Mouse (Mus musculus) lung, embryonic 14.5 days (tissue): Measurements from ENCODE around the gene Cdc42ep4. TPM values are rescaled to one million over a fixed set of nuclear protein-coding genes. Genes with fewer than 3 reads are reported as not detected.

Source experiments
- ATAC-seq: fragments of 200-750 bp; cut with Nextera tagmentation; 2 replicates; pipeline ENCODE4 v1.8.0; 2017; ENCODE audit warnings: mild to moderate bottlenecking, moderate TSS enrichment, moderate library complexity; ENCODE audit not compliant: insufficient read depth
- DNase-seq: peaks from one replicate; pipeline ENCODE4 v3.0.0-alpha.2; 2015
- H3K27ac ChIP-seq: fragments of 300-500 bp; sonication (generic); 2 replicates; pipeline ENCODE4 v1.5.1; 2014; ENCODE audit warnings: low read depth, mild to moderate bottlenecking, moderate library complexity
- H3K27me3 ChIP-seq: fragments of 300-500 bp; sonication (generic); 2 replicates; pipeline ENCODE4 v1.6.1; 2014; ENCODE audit warnings: low read length, control low read depth; ENCODE audit not compliant: insufficient read depth
- H3K36me3 ChIP-seq: fragments of 300-500 bp; sonication (generic); 2 replicates; pipeline ENCODE4 v1.6.1; 2014; ENCODE audit warnings: control low read depth; ENCODE audit not compliant: insufficient read depth
- H3K4me1 ChIP-seq: fragments of 300-500 bp; sonication (generic); 2 replicates; pipeline ENCODE4 v1.6.1; 2014; ENCODE audit warnings: antibody characterized with exemption, control low read depth; ENCODE audit not compliant: insufficient read depth
- H3K4me2 ChIP-seq: fragments of 300-500 bp; sonication (generic); 2 replicates; pipeline ENCODE4 v1.6.1; 2014; ENCODE audit warnings: mild to moderate bottlenecking
- H3K4me3 ChIP-seq: fragments of 300-500 bp; sonication (generic); 2 replicates; pipeline ENCODE4 v1.5.1; 2014; ENCODE audit warnings: low read depth, low read length
- H3K9ac ChIP-seq: fragments of 300-500 bp; sonication (generic); 2 replicates; pipeline ENCODE4 v1.6.1; 2014
- H3K9me3 ChIP-seq: fragments of 300-500 bp; sonication (generic); 2 replicates; pipeline ENCODE4 v1.6.1; 2016; ENCODE audit warnings: low read depth, low read length, control low read depth
- CTCF ChIP-seq: IDR thresholded peaks from 2 replicates; pipeline ENCODE4 v1.5.1; 2016; ENCODE audit warnings: antibody characterized with exemption, low read depth
- WGBS: fragments of 180-500 bp; shearing (Covaris S2); extraction: QIAGEN DNeasy Blood & Tissue Kit; methylation state at CpG from one replicate; pipeline ENCODE4 v1.1.7; 2014; 5-methylcytosine and 5-hydroxymethylcytosine counted together
- polyA plus RNA-seq: library from polyadenylated mRNA; unstranded; fragments of >200 nt; fragmentation: Nextera tagmentation; extraction: Ambion mirVana; gene quantifications from 2 replicates; pipeline ENCODE4 v1.2.1, GENCODE M21; 2014

Cdc42ep4 gene
- polyA plus RNA-seq, 1 experiment from 2014 or later, result 86.6 TPM

DNA sequence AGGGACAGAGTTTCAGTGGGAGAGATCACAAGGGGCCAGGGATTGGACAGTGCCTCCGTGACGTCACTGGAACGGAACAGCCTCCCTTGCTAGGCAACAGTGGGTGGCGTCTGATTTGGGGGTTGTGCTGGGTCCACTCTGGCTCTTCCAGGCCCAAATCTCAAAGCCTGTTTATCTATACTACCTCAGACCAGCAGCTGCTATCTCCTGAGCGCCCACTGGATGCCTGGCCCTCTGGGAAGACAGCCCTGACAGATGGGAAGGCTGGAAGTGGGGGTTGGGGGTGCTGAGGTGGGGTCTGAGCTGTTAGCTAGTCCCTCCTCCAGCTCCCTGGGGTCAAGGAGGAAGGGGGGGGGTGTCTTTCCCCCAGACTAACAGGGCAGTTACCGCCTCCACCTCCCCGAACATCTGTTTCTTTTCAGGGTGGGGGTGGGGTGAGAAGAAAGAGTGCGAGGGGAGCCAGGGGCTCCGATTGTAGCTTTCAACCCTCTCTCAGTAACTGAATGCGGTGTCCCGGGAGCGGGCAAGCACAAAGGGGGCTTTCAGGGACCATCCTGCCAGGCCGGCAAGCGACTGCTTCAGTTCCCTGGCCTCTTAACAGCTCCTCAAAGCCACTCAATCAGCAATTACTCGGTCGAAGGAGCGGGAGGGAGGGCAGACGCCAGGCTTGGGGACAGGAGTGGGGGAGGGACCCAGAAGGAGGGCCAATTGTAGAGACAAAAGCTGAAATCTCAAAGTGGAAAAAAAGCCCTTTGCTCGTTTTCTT lies 33.9 kb upstream of the Cdc42ep4 start:
- H3K4me2 ChIP-seq, result peak overlapping the region; percentile 64
- TF ChIP-seq CTCF, result peak; percentile 13; the same call in 1 of the 2 replicates
- peaks cover 50% of the 10 kb centered on the region for H3K4me1 ChIP-seq
- no peaks in the 10 kb centered on the region for H3K9me3 ChIP-seq
- ATAC-seq (peak; percentile 86), DNase-seq (peak; percentile 95)
- peak overlapping the region; percentile 96 for H3K27ac ChIP-seq
- H3K9ac ChIP-seq, result peak overlapping the region; percentile 45
- peak overlapping the region; percentile 28 for H3K4me3 ChIP-seq
- no peaks in the 10 kb centered on the region for H3K36me3 ChIP-seq
- WGBS, result 1% methylated on average over 19 of the region's 19 CpGs
- H3K27me3 ChIP-seq, result no peaks in the 10 kb centered on the region

DNA sequence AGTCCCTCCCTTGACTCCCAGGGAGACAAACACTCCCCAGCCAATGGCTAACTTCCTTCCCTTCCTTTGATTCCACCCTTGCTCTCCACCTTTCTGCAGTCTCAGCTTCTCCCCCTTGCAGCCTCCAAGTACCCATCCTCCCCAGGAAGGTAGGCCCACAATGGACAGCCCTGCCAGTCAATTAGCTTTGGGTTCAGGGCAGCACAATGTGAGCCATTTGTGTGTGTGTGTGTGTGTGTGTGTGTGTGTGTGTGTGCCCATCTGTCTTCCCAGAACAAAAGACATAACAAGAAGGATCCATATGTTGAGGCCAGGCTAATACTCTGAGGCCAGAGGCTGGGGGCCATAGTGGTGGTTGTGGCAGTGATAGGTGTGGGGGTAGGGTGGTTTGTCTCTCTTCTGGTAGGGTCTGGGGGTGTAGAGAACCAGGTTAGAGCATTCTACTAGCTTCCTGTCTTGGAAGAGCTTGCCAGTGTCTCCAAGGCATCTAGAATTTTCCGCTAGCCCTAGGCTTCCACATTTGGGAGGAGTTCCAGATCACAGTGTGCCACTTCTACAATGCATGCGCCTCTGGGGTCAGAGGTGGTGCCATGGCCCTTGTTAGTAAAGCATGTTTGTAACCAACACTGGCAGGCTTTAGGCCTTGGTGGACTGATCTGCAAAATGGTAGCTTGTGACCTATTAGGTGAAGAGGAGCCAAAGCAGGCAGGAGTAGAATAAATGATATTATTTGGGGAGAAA lies 33.1 kb upstream of the Cdc42ep4 start:
- 36% methylated on average over 2 of the region's 2 CpGs for WGBS
- Histone ChIP-seq H3K9me3 (no peaks in the 10 kb centered on the region), H3K4me1 (peaks cover 49% of the 10 kb centered on the region), H3K36me3 (no peaks in the 10 kb centered on the region), H3K27ac (peak overlapping the region; percentile 96), H3K4me2 (peak overlapping the region; percentile 64), H3K9ac (no peak overlapping the region), H3K27me3 (no peaks in the 10 kb centered on the region), H3K4me3 (no peak overlapping the region)
- no peak for TF ChIP-seq CTCF
- ATAC-seq, result no peak
- no peak for DNase-seq

DNA sequence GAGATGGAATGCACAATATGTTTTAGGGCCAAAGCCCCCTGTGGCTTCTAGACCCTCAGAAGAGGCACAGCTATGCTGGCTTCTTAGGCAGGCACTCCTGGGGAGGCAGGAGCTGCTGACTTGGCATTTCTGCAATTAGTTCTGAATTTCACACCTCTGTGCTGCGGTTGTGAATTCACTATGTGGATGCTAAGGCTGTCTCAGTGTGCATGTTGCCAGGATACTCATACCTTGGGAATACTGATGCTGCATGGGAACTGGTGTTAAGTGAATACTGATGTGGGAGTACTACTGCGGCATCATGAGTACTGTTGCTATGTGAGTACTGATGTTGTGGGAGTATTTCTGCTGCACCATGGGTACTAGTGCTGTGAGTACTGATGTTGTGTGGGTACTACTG lies 30.8 kb upstream of the Cdc42ep4 start:
- no peak for ATAC-seq
- no peaks in the 10 kb centered on the region for H3K36me3 ChIP-seq
- H3K4me1 ChIP-seq, result peaks cover 48% of the 10 kb centered on the region
- no peak for DNase-seq
- no peak for TF ChIP-seq CTCF
- no peak overlapping the region for H3K4me3 ChIP-seq
- H3K27ac ChIP-seq, result peak overlapping the region; percentile 77
- H3K4me2 ChIP-seq, result no peak overlapping the region
- H3K27me3 ChIP-seq, result no peaks in the 10 kb centered on the region
- H3K9me3 ChIP-seq, result no peaks in the 10 kb centered on the region
- no peak overlapping the region for H3K9ac ChIP-seq
- 65% methylated on average over 2 of the region's 2 CpGs for WGBS

DNA sequence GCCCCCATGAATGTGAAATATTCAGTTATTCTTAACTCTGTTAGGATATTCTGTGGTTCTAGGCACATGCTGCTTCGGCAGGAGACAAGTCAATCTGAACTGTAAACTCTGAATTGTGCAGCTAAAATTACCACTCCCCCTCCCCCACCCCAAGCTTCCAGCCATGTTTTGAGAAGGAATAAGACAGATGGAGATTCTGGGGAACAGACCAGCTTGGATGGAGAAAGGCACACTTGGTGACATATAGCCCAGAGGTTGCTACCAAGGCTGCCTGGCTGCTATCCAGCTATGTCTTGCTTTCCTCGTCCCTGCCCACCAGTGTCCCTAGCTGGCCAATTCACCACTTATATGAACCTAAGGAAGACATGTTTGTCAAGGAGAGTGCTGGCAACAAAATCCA lies 30.3 kb upstream of the Cdc42ep4 start:
- no peaks in the 10 kb centered on the region for H3K9me3 ChIP-seq
- no peak overlapping the region for H3K9ac ChIP-seq
- H3K4me1 ChIP-seq, result peaks cover 43% of the 10 kb centered on the region
- no peak for TF ChIP-seq CTCF
- H3K36me3 ChIP-seq, result no peaks in the 10 kb centered on the region
- ATAC-seq, result no peak
- no peak overlapping the region for H3K4me3 ChIP-seq
- WGBS, result 22% methylated on average over 2 of the region's 2 CpGs
- H3K4me2 ChIP-seq, result no peak overlapping the region
- peak; percentile 81 for DNase-seq
- no peaks in the 10 kb centered on the region for H3K27me3 ChIP-seq
- H3K27ac ChIP-seq, result peak overlapping the region; percentile 77

DNA sequence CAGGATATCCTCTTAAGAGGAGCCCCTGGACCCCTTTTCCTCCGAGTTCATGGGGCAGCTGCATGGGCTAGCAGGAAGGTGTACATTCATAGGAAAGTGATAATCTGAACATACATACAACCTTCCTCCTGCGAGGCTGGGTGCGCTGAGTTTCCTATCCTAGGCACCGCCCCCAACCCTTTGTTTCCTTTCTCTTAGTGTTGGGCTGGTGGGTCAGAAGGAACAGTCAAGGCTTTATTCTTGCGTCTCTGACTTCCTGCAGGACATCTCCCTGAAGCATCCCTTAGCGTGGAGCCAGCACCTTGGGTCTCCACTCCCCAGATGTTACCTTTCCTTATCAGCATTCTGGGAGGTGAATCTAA lies 28.0 kb upstream of the Cdc42ep4 start:
- no peak overlapping the region; the same call in 1 of the 2 replicates for H3K27ac ChIP-seq
- no peak for ATAC-seq
- peaks cover 30% of the 10 kb centered on the region for H3K4me1 ChIP-seq
- no peaks in the 10 kb centered on the region for H3K27me3 ChIP-seq
- WGBS, result 25% methylated on average over 6 of the region's 6 CpGs
- no peak overlapping the region for H3K4me2 ChIP-seq
- H3K9ac ChIP-seq, result no peak overlapping the region
- H3K4me3 ChIP-seq, result no peak overlapping the region
- no peaks in the 10 kb centered on the region for H3K9me3 ChIP-seq
- no peak for TF ChIP-seq CTCF
- no peak for DNase-seq
- H3K36me3 ChIP-seq, result no peaks in the 10 kb centered on the region

DNA sequence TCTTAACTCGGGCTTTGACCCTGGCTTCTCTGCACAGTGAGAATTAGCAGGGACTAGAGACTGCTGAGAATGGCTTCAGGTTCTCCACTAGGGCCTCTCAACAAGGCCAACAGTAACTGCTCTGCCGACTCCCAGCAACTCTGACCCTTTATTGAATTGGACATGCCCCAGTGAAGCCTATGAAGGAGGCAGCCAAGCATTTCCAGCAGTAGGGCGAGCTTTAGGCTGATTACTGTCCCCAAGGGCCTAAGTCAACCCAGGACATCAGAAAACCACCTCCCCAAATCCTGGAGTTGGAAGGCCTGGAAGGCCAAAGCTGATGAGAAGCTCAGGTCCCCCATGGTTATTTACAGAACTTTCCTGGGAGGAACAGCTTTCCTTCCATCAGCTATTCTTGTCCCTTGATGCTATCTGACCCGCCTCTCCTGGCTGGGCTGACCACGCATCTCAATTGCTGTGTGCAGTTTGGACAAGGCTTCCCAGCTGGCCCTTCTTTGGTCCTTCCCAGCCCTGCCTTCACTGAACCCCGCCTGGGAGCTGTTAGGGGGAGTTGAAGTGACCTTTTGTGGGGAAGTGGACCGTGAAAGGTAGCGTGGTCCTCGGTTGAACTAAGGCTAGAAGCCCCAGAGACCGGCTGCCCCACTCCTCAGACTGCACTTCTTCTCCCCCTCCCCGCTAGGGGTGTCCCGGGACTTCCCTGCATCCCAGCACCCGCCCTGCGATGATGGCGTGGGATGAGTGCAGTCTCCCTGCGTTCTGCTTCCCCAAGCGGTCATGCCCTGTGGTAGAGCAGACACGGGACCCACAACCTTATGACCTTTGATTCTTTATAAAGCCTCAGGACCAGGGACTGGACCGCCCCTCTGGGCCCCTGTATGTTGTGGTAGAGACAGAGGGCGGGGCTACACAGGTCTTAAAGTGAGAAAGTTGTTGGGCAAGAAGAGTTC lies 27.3 kb upstream of the Cdc42ep4 start:
- ATAC-seq (no peak), DNase-seq (no peak)
- Histone ChIP-seq H3K9me3 (no peaks in the 10 kb centered on the region), H3K4me1 (peaks cover 25% of the 10 kb centered on the region), H3K4me3 (no peak overlapping the region), H3K36me3 (no peaks in the 10 kb centered on the region), H3K9ac (no peak overlapping the region), H3K4me2 (no peak overlapping the region), H3K27ac (peak overlapping the region; percentile 48; the same call in 1 of the 2 replicates), H3K27me3 (no peaks in the 10 kb centered on the region)
- 34% methylated on average over 20 of the region's 20 CpGs for WGBS
- TF ChIP-seq CTCF, result no peak
